Mouse (Mus musculus) kidney, postnatal 25 days (tissue): ENCODE results near the gene Tmem242.

Source experiments
- DNase-seq, 2 experiments: peaks; one replicate each; pipeline ENCODE4 v3.0.0; 2021; ENCODE audit warnings: mixed read lengths in 2 of 2

Gene Tmem242

DNA sequence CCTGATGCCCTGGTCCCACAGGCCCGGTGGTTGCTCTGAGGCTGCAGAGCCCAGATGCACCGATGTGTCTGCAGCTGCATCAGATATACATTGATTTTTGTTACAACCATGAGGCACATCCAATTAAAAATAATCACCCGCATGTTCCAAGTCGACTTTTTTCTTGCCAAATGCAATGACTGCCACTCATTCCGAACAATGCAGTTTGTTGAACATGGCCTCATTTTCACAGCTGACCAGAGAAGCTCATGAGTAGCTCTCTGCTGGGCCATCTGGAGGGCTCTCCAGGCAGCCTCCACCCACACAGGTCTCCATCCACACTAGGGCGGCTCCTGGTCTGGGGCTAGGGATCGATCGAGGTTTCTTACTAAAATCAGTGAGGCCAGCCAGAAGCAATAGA, 67.1 kb downstream of the Tmem242 start:
- DNase-seq = peak in 1 of 2 experiments; percentile 7

GRCm38 (mm10) chr17:5371521-5371920, 68.5 kb downstream of the Tmem242 start:
- peak in 1 of 2 experiments; percentile 20 for DNase-seq

DNA sequence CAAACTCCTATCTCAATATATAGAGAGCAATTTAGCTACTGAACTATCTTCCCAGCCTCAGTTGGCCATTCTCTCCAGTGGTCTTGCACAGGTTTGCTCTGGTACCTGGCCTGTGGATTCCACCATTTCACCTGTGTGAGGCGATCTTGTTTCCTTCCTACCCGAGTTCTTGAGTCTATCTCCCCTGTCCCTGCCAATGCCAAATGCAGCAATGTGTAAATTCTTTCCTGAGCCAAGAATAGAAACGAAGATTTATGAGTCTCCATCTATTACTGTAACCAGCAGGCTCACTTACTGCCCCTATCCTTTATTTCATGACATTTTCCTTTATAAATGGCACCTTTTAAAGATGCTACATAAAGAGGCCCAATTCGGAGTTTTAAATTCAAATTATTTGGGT, 69.0 kb downstream of the Tmem242 start:
- peak in 1 of 2 experiments; percentile 6 for DNase-seq

DNA sequence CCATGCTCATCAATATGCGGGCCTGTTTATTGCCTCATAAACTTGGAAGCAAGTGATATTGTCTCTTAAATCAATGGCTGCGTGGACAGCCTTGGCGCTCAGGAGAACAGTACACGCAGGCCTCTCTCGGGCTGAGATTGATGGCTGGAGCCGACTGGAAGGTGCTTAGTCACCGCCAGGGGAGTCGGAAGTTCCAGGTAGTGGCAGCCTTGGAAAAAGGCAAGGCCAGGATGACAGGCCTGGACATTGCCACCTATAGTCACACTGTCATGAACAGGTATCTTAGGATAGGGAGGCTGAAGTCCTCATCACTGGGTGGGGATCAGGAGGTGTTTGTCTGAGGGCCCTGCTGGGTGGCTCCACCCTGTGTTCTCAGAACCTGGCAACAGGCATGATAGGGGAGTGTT, 74.1 kb downstream of the Tmem242 start:
- no peak for DNase-seq
